Mouse (Mus musculus): ENCODE results near the gene Rce1. TPM values are rescaled to one million over a fixed set of nuclear protein-coding genes. Genes with fewer than 3 reads are reported as not detected.
"Not testable (repeated sequence)": the region's sequence is repeated elsewhere in the genome, so short reads cannot be mapped to it uniquely, and the experiment has no call there.

Rce1 gene
- total RNA-seq, 1 experiment from 2014 or later = 17.1 TPM

DNA sequence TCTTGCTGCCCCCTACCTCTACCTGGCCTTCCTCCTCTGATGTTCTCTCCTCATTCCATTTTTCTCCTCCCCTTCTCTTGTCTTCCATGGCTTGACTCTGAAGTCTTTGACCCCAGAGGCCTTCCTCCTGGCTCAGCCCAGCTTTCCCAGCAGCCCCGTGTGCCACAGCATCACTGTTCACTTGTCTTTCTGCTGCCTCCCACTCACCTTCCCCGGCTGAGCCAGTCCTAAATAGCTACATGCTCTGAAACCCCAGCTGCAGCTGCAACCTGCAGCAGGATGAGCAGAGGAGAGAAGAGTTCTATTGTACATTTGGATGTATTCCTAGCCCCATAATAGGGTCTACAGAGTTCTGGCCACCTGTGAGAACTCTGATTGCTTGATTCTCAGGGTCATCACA lies 38.0 kb downstream of the Rce1 start:
- ATAC-seq (replicated peaks in 1 of 2; ENCODE audit: insufficient read depth in 1 of 2, low FRiP score in 2 of 2, low TSS enrichment in 1 of 2, low read depth in 1 of 2, poor library complexity in 2 of 2, severe bottlenecking in 2 of 2) = no peak

- ATAC-seq (replicated peaks in 1 of 2; ENCODE audit: insufficient read depth in 1 of 2, low FRiP score in 2 of 2, low TSS enrichment in 1 of 2, low read depth in 1 of 2, poor library complexity in 2 of 2, severe bottlenecking in 2 of 2) = not testable (repeated sequence)
Observed at GRCm38 (mm10) chr19:4586783-4587182, 38.7 kb downstream of the Rce1 start.

DNA sequence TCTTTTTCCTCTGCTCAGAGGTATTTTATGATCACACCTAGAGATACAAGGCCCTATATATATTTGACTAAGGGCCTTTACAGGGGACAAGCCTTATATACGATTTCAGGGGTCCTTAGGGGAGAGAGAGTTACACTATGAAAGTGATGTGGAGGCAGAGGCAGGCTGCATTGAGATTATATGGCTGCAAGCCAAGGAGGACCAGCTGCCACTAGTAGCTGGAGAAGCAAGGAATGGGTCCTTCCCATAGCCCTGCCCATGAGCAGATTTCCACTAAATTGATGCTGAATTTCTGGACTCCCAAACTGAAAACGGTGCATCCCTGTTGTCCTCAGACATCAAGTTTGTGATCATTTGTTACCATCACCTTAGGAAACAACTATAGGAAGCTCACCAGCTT lies 41.6 kb downstream of the Rce1 start:
- ATAC-seq (replicated peaks in 1 of 2; ENCODE audit: insufficient read depth in 1 of 2, low FRiP score in 2 of 2, low TSS enrichment in 1 of 2, low read depth in 1 of 2, poor library complexity in 2 of 2, severe bottlenecking in 2 of 2) = no peak

DNA sequence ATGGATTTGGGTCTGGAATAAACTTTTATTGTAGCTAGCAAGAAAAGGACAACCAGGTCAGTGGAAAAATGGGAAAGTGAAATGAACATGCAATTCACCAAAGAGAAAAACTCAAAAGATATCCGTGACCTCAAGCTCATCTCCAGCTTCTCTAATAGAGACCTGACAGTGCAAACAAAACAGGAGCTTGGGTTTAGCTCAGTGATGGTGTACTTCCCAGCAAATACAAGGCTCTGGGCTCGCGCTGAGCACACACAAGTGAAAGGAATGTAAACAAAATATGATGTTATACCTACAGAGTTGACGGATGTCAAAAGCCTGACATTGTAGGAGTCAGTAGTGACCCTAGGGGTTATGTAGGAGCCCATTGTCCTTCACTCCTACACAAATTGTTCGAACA lies 46.1 kb downstream of the Rce1 start:
- ATAC-seq (replicated peaks in 1 of 2; ENCODE audit: insufficient read depth in 1 of 2, low FRiP score in 2 of 2, low TSS enrichment in 1 of 2, low read depth in 1 of 2, poor library complexity in 2 of 2, severe bottlenecking in 2 of 2) = no peak

- ATAC-seq (replicated peaks in 1 of 2; ENCODE audit: insufficient read depth in 1 of 2, low FRiP score in 2 of 2, low TSS enrichment in 1 of 2, low read depth in 1 of 2, poor library complexity in 2 of 2, severe bottlenecking in 2 of 2) = no peak
Observed at GRCm38 (mm10) chr19:4578799-4579198, 46.6 kb downstream of the Rce1 start.

DNA sequence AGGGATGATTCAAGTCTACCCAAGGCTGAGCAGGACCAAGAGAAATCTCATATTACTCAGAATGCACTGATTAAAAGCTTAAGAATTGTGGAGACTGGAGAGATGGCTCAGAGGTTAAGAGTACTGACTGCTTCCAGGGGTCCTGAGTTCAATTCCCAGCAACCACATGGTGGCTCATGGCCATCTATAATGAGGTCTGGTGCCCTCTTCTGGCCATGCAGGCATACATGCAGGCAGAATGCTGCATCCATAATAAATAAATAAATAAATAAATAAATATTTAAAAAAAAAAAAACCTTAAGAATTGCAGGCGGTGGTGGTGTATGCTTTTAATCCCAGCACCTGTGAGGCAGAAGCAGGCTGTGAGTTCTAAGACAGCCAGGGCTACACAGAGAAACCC lies 52.2 kb downstream of the Rce1 start:
- ATAC-seq (replicated peaks in 1 of 2; ENCODE audit: insufficient read depth in 1 of 2, low FRiP score in 2 of 2, low TSS enrichment in 1 of 2, low read depth in 1 of 2, poor library complexity in 2 of 2, severe bottlenecking in 2 of 2) = no peak

Other genes starting within 250 kb of the Rce1 start
- 95.0 and 119 TPM in 2 replicates for gene Kdm2a, start 227.4 kb downstream of the Rce1 start, total RNA-seq (2017)
- 2.4 and 2.7 TPM in 2 replicates for gene Rhod, start 186.2 kb downstream of the Rce1 start, total RNA-seq (2017)
- not detected in 2 replicates for gene Syt12, start 148.2 kb downstream of the Rce1 start, total RNA-seq (2017)
- gene 2010003K11Rik, start 127.1 kb downstream of the Rce1 start, total RNA-seq (2017) = not detected in 2 replicates
- gene Pcx, start 115.2 kb downstream of the Rce1 start, total RNA-seq (2017) = 1.2 TPM in 2 replicates
- gene Lrfn4, start 10.0 kb downstream of the Rce1 start, total RNA-seq (2017) = 4.3 and 4.8 TPM in 2 replicates
- 0.56 and 6.6 TPM in 2 replicates for gene Gm960, start 73.0 kb upstream of the Rce1 start, total RNA-seq (2017)
- 0.20 and 1.1 TPM in 2 replicates for gene Sptbn2, start 85.5 kb upstream of the Rce1 start, total RNA-seq (2017)
- 28.8 and 29.5 TPM in 2 replicates for gene Rbm4b, start 130.9 kb upstream of the Rce1 start, total RNA-seq (2017)
- 75.7 and 127 TPM in 2 replicates for gene Rbm4, start 168.3 kb upstream of the Rce1 start, total RNA-seq (2017)
- gene Gm21992, start 186.0 kb upstream of the Rce1 start, total RNA-seq (2017) = 41.8 and 81.7 TPM in 2 replicates
- gene Rbm14, start 186.0 kb upstream of the Rce1 start, total RNA-seq (2017) = 16.8 and 17.4 TPM in 2 replicates
- 24.1 and 24.7 TPM in 2 replicates for gene Ccs, start 213.7 kb upstream of the Rce1 start, total RNA-seq (2017)
- not detected in 2 replicates for gene Ccdc87, start 213.7 kb upstream of the Rce1 start, total RNA-seq (2017)
- 18.9 and 29.8 TPM in 2 replicates for gene Ctsf, start 229.5 kb upstream of the Rce1 start, total RNA-seq (2017)

Measured in hematopoietic stem cell, adult 5-6 weeks (primary cell).